Mouse (Mus musculus) thymus, postnatal 25 days (tissue): ENCODE measurements at regions not wholly inside any gene's neighbourhood (a gene's known extent, or its start where the extent isn't known, plus 50 kb on each side); places are given as distances from the start of the nearest gene placed in this dataset.

Experiments
- DNase-seq: peaks from one replicate; pipeline ENCODE4 v3.0.0; 2022

DNA sequence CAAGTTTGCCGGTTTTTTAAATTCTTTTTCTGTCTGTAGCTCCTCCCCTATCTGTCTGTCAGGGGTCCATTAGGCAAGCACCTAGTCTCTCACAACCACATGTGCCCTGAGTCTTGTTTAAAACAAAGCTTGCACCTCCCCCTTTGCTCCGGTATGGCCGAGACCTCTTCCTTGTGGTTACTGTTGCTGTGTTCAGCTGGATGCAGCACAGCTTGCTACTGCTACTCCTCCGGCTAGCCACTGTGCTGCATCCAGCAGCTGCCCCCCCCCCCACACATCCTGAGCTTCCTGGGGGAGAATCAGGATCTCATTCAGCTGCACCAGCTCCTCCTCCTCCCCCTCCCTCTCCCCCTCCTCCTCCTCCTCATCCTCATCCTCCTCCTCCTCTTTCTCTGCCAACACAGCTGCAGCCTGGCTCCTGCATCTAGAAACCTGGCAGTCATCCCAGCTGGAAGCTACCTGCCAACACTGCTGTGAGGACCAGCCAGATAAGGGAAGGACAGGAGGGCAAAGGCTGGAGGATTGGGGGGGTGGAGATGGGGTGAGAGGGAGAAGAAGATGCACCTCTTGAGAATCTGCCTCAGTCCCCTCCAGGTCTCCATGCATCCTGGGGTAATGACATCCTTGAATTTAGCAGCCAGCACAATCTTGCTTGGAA lies 114.8 kb upstream of the Tmem260 start:
- DNase-seq, result peak; percentile 18

DNA sequence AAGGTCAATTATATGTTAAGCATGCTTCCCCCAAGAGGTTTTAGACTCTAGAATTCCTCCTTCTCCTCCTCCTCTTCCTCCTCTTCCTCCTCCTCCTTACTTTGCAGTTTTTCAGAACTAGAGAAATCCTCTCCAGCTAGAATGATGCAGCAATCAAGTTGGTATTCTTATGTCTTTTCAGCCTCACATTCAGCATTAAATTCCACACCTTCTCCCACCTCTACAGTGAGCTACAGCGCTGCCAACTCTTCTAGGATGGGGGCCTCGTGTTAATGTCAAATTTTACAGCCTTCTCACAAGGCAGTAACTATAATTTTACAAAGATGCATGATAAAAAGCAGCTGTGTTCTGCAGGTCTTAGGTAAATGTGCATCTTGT lies 114.3 kb upstream of the Tmem260 start:
- DNase-seq, result no peak

- DNase-seq, result no peak
Measured at GRCm38 (mm10) chr14:48332193-48332592, 113.7 kb upstream of the Tmem260 start.

- DNase-seq, result no peak
Measured at GRCm38 (mm10) chr14:48332660-48333059, 113.3 kb upstream of the Tmem260 start.

DNA sequence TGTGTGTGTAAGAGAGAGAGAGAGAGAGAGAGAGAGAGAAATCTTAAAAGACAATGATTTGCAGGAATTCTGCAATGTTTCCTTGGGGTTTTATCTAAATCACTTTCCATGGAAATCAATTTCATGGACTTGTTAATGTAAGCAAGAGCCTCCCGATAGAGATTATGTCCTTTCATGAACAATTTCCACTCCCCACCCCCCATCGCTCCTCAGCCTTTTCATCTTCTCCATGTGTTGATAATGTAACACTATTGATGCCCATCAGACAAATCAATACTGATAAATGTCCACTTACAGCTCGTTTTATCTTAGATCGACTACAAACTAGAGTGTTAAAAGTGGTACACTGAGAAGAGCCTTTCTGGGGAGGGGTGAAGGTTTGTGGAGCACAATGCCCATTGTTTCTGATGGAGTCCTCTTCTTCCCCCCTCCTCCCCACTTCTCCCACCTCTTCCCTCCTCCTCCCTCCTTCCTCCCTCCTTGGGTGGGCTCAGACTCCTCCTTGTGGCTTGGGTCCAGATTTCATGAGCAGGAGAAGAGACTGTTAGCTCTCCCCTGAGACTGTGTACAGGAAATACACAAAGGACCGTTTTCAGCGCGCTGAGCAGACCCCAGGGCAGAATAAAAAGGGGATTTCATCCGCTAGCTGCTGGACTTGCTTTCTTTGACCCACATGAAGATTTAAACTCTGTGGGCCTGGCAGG lies 111.7 kb upstream of the Tmem260 start:
- DNase-seq, result no peak

DNA sequence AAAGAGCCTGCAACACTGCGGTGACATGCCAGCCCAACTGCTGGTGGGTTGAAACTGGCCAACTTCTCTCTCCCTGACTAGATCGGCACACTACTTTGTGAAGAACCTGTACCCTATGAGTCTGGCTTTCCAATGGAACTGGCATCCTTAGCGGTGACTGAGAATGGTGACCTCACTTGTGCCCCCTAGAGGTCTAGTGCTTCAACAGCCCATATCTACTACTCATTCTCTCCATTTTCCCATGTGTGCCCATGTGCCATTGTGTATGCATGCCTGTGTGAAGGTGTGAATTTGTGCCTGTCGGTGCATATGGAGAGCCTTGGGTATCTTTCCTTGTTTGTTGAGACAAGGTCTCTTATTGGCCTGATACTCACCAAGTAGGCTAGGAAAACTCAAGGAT lies 106.5 kb upstream of the Tmem260 start:
- no peak for DNase-seq

GRCm38 (mm10) chr14:48342944-48343343 lies 103.0 kb upstream of the Tmem260 start:
- no peak for DNase-seq

DNA sequence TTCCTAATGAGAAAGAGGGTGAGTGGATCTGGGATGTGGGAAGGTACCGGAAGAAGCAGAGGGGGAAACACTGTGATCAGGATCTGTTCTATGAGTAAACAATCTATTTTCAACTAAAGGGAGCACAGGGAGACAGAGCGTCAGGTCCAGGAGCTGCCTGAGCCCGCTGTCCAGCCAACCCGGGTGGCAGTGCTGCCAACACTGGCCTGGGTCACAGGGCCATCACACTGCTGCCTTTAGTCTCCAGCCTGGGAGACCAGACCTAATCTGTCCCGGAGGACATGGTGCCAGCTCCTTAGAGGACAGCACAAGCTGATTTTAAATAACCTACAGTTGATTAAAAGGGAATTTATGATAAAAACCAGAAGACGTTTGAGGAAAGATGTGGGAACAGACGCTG lies 100.0 kb upstream of the Tmem260 start:
- DNase-seq, result no peak

DNA sequence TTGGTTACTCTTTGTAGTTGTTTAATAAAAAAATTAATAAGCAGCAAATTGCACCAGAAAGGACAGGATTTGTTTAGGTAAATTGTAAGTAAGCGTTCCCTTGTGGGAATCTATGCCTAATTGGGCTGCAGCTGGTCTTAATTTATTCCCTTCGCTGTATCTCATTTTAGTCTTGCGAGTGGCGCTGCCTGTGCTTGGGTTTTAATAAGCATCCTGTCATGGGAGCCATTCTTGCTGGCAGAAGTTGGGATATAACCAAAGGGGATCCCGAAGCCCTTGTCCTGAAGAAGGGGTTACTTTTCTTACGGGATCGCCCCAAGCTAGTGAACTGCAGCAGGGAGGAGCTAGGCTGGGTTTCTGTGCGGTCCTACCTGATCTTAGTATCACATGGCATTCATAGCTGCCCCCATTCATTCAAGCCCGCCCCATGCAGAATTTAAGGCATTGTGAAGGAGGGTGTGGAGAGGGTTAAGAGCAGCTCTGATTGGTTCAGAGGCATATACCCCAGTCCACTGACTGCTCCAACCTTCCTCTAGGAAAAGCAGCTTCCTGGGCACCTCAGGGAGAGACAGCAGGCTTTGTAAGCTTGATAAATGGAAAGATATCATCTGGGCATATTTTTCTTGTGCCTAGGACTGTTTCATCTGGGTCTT lies 96.4 kb upstream of the Tmem260 start:
- no peak for DNase-seq

DNA sequence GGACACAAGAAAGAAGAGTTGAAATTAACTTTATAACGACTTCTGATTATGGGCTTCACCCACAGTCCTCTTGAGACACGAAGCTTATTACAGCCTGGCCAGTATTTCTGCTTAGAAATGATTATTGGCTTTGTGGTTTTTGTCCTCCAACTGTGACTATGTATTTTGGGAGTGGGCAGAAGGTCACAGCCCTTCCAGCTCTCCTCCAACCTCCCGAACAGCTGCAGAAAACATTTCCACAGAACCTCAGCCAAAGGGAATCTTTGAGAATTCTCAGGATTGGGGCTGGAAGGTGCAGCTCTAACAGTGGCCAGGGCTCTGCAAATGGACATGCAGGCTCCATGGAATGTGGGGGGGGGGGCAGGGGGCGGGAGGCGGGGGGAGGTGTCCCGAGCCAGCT lies 94.3 kb upstream of the Tmem260 start:
- DNase-seq, result no peak

- no peak for DNase-seq
Measured at GRCm38 (mm10) chr14:48352825-48353224, 93.1 kb upstream of the Tmem260 start.

GRCm38 (mm10) chr14:48354176-48354575 lies 91.7 kb upstream of the Tmem260 start:
- no peak for DNase-seq

GRCm38 (mm10) chr14:48357441-48357840 lies 88.5 kb upstream of the Tmem260 start:
- no peak for DNase-seq

GRCm38 (mm10) chr14:48358487-48359159 lies 87.3 kb upstream of the Tmem260 start:
- no peak for DNase-seq

GRCm38 (mm10) chr14:48361820-48362219 lies 84.1 kb upstream of the Tmem260 start:
- DNase-seq, result no peak

DNA sequence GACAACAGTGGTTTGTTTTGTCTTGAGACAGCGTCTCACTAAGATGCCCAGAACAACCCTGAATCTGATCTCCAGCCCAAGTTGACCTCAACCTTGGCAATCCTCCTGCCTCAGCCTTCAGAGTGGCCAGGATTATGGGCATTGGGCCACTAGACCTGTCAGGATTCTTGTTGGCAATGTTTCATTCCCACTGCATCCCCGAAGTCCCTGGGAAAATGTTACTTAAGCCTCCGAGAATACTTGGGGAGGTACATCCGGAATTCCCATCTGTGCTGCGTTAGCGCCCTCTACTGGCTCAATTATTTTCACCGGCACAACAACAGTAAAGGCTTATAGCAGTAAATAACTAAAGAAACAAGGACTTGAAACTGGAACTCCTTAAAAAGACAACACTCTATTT lies 78.9 kb upstream of the Tmem260 start:
- DNase-seq, result peak; percentile 71

DNA sequence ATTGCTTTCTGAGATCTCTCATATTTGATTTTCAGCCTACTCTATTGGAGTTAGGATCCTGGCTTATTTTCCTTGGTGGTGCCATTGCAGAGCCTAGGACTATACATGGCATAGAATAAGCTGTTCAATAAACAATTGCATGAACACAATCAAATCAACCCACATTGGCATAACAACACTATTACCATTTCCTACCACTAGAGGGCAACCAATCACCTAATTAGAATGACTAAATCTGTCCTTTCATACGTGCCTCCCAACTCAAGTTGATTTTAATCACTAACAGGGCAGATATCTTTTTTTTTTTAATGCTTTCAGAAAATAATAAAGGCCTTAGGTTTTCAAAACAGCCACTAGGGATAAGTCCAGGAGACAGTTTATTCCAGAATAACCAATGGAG lies 75.6 kb upstream of the Tmem260 start:
- no peak for DNase-seq

DNA sequence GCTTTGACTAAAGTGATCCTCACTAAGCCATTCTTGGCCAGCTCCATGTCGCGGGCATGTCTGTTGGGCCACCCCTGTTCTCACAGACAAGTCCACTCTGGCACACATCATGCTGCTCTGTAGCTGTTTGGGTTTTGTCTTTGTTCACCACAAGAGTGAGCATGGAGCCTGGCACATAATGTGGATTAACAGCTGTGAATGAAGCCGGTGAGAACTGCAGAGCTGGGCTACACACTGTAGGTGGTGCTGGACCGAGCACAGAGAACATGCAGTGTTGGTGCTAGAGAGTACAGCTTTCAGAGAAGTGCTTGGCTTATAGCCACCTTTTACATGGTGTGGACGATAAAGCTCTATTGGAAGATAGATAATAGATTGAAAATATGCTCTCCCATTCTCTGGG lies 74.2 kb upstream of the Tmem260 start:
- DNase-seq, result peak; percentile 38

DNA sequence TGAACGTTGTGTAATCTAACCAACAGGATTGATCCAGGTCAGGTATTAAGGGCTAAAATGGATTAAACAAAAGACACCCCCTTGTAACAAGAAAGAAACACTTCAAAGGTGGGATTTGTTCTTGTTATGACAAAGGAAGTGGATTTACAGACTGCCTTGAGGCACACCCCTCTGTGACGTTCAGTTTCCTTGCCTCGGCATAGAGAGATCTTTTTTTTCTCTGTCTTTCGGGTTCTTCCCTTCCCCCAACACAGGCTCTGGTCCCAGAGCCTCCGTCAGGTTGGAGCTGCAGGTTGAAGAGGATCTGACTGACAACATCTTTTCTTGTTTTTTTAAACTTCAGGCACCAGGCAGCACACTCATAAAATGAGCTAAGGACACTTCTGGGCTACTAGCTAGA lies 69.8 kb upstream of the Tmem260 start:
- DNase-seq, result peak; percentile 41
